Mouse (Mus musculus) macrophage (primary cell): ENCODE results near the gene Rd3l. TPM values are rescaled to one million over a fixed set of nuclear protein-coding genes. Genes with fewer than 3 reads are reported as not detected.

Source experiments
- H3K27ac ChIP-seq: fragments of 350-480 bp; formaldehyde crosslinking; 2 replicates; pipeline ENCODE4 v1.9.0; 2021
- H3K36me3 ChIP-seq: fragments of 350-480 bp; formaldehyde crosslinking; 2 replicates; pipeline ENCODE4 v1.9.0; 2021; ENCODE audit errors: inconsistent target
- H3K4me3 ChIP-seq: fragments of 350-480 bp; formaldehyde crosslinking; 2 replicates; pipeline ENCODE4 v1.9.0; 2021; ENCODE audit errors: inconsistent target
- H3K79me2 ChIP-seq: fragments of 350-480 bp; formaldehyde crosslinking; 2 replicates; pipeline ENCODE4 v1.9.0; 2021; ENCODE audit errors: inconsistent target
- WGBS: methylation state at CpG from one replicate; pipeline ENCODE4 v1.1.7; 2026; ENCODE audit warnings: inconsistent platforms; ENCODE audit not compliant: missing documents; 5-methylcytosine and 5-hydroxymethylcytosine counted together
- polyA plus RNA-seq: library from polyadenylated mRNA; stranded (reverse); fragments of 250-400 nt; gene quantifications from 3 replicates; pipeline ENCODE4 v1.2.4, GENCODE M21; 2018; ENCODE audit warnings: inconsistent platforms

Rd3l gene
- polyA plus RNA-seq, 1 experiment from 2014 or later, result not detected

DNA sequence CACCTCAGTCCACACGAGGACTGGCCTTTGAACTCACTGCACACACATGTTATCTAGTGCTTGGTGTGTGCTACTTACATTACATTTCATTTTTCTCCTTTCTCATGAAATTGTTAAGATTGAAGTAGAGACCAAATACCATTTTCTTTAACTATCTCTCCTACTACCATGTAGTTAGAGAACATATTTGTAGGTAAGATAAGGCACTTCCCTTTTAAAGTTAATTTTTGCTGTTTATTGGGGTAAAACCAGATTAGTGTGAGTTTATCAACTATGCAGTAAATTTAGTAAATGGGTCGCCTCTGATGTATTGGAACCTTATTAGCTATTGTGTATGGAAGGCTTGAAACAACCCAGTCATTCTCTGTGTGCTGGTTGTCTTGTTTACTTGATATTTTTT lies 2.0 kb upstream of the Rd3l start:
- 71% methylated on average over 2 of the region's 2 CpGs for WGBS
- H3K79me2 ChIP-seq, result no peaks in the 10 kb centered on the region
- no peak overlapping the region for H3K27ac ChIP-seq
- no peaks in the 10 kb centered on the region for H3K36me3 ChIP-seq
- H3K4me3 ChIP-seq, result no peak overlapping the region

DNA sequence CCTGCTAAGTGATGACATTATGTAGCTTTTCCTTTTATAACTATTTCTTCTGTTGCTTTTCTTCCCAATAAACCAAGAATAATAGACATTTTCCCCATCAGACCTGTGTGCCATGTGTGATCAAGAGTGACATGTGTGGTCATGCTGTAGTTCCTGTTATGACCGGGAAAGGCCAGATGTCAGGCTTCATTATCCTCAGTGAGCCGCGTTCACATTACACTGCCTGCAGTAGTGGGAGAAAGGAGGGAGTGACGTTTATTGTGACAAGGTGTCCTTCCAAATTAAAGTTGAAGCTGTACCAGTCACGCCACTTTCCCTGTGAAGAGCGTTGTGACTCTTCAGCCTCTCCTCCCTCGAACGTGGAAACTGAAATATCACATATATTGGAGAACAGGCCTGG lies 714 bp upstream of the Rd3l start:
- WGBS, result 56% methylated on average over 7 of the region's 8 CpGs
- Histone ChIP-seq H3K36me3 (no peaks in the 10 kb centered on the region), H3K4me3 (no peak overlapping the region), H3K79me2 (no peaks in the 10 kb centered on the region), H3K27ac (no peak overlapping the region)

GRCm38 (mm10) chr12:111978274-111978673 lies 2.8 kb downstream of the Rd3l start:
- Histone ChIP-seq H3K36me3 (no peaks in the 10 kb centered on the region), H3K4me3 (no peak overlapping the region), H3K79me2 (no peaks in the 10 kb centered on the region), H3K27ac (no peak overlapping the region)
- 42% methylated on average over 6 of the region's 6 CpGs for WGBS

- Histone ChIP-seq H3K79me2 (no peaks in the 10 kb centered on the region), H3K27ac (no peak overlapping the region), H3K4me3 (no peak overlapping the region), H3K36me3 (no peaks in the 10 kb centered on the region)
- 77% methylated on average over 6 of the region's 6 CpGs for WGBS
Measured at GRCm38 (mm10) chr12:111977138-111977537, 4.0 kb downstream of the Rd3l start.

GRCm38 (mm10) chr12:111974578-111974977 lies 6.5 kb downstream of the Rd3l start:
- H3K36me3 ChIP-seq, result no peaks in the 10 kb centered on the region
- no peak overlapping the region for H3K27ac ChIP-seq
- no peak overlapping the region for H3K4me3 ChIP-seq
- no peaks in the 10 kb centered on the region for H3K79me2 ChIP-seq
- 36% methylated on average over 6 of the region's 6 CpGs for WGBS

DNA sequence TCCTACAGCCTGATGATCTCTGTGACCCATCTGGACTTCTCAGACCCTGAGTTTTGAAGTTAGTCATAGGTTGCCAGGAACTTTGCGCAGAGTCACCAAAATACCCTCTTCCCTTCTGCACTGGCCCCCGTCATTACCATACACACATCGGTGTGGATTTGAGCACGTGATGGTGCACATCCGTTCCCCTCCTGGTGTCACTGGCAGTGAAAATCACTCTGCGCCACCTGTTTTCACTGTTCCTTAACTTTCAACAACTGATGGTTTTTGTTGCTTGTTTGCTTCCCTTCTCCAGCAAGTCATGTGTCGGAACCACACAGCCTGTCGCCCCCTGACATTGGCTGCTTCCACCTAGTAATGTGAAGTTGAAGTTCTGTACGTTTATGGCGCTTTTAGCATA lies 8.6 kb downstream of the Rd3l start:
- Histone ChIP-seq H3K4me3 (no peak overlapping the region), H3K27ac (no peak overlapping the region), H3K36me3 (no peaks in the 10 kb centered on the region), H3K79me2 (no peaks in the 10 kb centered on the region)
- 95% methylated on average over 10 of the region's 10 CpGs for WGBS

GRCm38 (mm10) chr12:111971231-111971686 lies 9.9 kb downstream of the Rd3l start, which contains the start of gene Tdrd9:
Gene Tdrd9 (plus strand): TSS chr12:111971559.
- Histone ChIP-seq H3K4me3 (no peak within 1 kb of the TSS), H3K36me3 (no peaks in the 10 kb centered on the region), H3K27ac (no peak within 1 kb of the TSS), H3K79me2 (peaks cover 5% of the 10 kb centered on the region)
- WGBS, result 82% methylated on average over 18 of the region's 18 CpGs

DNA sequence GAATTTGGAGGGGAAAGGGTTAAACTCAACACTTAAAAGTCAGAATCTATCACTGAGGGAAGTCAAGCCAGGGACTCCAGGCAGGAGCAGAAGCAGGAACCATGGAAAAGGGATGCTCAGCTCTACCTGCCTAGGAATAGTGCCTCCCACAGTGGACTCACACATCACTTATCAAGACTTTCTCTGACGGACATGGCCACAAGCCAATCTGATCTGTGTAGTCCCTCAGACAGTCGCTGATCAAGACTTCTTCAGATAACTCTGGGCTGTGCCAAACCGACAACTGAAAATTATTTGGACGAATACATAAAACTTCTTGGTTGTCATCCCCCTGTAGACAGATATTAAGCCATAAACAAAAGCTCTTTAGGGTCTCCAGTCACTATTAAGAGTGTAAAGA lies 11.0 kb downstream of the Rd3l start:
- no peak overlapping the region for H3K4me3 ChIP-seq
- 91% methylated on average over 4 of the region's 4 CpGs for WGBS
- no peaks in the 10 kb centered on the region for H3K36me3 ChIP-seq
- H3K79me2 ChIP-seq, result peaks cover 17% of the 10 kb centered on the region
- H3K27ac ChIP-seq, result no peak overlapping the region

GRCm38 (mm10) chr12:111966683-111967173 lies 14.4 kb downstream of the Rd3l start, which contains the start of gene Atp5mpl:
Gene Atp5mpl (minus strand): TSS chr12:111966977.
- WGBS, result 0% methylated on average over 37 of the region's 37 CpGs
- peak within 1 kb of the TSS; percentile 95 for H3K4me3 ChIP-seq
- peaks cover 10% of the 10 kb centered on the region for H3K36me3 ChIP-seq
- peaks cover 37% of the 10 kb centered on the region for H3K79me2 ChIP-seq
- peak within 1 kb of the TSS; percentile 72 for H3K27ac ChIP-seq

GRCm38 (mm10) chr12:111963339-111963738 lies 17.8 kb downstream of the Rd3l start:
- 100% methylated on average over 5 of the region's 5 CpGs for WGBS
- no peak overlapping the region for H3K4me3 ChIP-seq
- H3K36me3 ChIP-seq, result peaks cover 33% of the 10 kb centered on the region
- no peak overlapping the region for H3K27ac ChIP-seq
- H3K79me2 ChIP-seq, result peaks cover 37% of the 10 kb centered on the region

GRCm38 (mm10) chr12:111958101-111958865 lies 22.8 kb downstream of the Rd3l start:
- 19% methylated on average over 9 of the region's 9 CpGs for WGBS
- Histone ChIP-seq H3K4me3 (no peak overlapping the region), H3K36me3 (peaks cover 33% of the 10 kb centered on the region), H3K27ac (no peak overlapping the region), H3K79me2 (peaks cover 3% of the 10 kb centered on the region; the same call in 1 of the 2 replicates)

DNA sequence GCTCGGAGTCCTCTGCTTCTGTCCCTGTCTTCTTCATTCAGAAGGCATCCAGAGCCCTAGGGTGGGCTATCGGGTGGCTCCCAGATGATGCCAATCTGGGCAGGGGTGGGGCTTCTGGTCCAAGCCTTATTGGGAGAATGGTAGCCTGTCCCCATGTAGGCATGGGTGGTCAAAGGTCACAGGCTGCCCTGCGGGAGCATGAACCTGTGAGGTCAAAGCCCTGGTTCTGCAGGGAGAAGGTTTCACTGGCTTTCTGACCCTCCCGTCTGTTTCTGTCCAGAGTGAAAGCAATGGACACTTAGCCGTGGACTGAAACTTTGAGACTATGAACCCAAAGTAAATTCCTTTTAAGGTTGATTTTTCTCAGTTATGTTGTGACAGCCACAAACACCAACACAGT lies 24.9 kb downstream of the Rd3l start:
- no peak overlapping the region for H3K4me3 ChIP-seq
- WGBS, result 86% methylated on average over 5 of the region's 5 CpGs

DNA sequence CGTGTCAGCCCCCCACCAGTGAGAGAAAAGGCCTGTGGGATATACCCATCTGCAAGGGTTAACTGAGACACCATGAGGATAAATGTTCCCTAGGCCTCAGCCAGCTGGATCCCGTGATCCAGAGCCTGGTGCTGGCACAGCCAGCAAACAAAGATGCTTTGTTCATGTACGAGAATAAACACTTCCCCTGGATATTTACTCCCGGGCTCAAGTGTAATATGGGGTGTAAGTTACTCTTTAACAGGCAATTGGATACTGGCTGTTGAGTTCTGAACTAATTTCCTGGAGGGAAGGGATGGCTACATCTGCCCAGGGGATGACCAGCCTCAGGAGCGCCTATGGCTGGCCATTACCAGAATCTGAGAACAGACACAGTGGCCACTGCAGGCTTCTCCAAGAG lies 29.4 kb downstream of the Rd3l start:
- WGBS, result 87% methylated on average over 5 of the region's 5 CpGs
- no peaks in the 10 kb centered on the region for H3K36me3 ChIP-seq
- no peak overlapping the region for H3K4me3 ChIP-seq
- H3K27ac ChIP-seq, result no peak overlapping the region
- no peaks in the 10 kb centered on the region for H3K79me2 ChIP-seq

More for the DNA sequence above, 24.9 kb downstream of the Rd3l start:
- Histone ChIP-seq H3K27ac (no peak overlapping the region), H3K79me2 (no peaks in the 10 kb centered on the region), H3K36me3 (peaks cover 19% of the 10 kb centered on the region; the same call in 1 of the 2 replicates)

DNA sequence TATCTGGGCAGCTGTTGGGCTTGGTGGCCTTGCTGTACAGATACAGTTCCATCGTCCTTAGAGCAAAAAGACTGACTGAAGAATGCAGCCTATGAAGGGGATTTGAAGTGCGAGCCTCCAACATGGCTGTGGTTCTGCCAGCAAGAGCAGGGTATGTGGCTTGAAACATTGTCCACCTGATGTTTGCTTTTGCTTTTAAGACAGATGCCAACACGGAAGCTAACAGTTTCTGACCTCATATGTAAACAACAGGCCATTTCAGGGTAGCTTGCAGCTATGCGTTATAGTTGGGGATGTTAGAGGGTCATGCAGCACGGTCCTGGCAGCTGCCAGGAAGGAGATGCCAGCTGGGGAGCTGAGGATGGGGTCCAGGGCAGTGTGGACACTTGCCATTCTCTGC lies 30.6 kb downstream of the Rd3l start:
- Histone ChIP-seq H3K4me3 (no peak overlapping the region), H3K79me2 (no peaks in the 10 kb centered on the region), H3K27ac (no peak overlapping the region), H3K36me3 (no peaks in the 10 kb centered on the region)
- 100% methylated on average over 5 of the region's 5 CpGs for WGBS

DNA sequence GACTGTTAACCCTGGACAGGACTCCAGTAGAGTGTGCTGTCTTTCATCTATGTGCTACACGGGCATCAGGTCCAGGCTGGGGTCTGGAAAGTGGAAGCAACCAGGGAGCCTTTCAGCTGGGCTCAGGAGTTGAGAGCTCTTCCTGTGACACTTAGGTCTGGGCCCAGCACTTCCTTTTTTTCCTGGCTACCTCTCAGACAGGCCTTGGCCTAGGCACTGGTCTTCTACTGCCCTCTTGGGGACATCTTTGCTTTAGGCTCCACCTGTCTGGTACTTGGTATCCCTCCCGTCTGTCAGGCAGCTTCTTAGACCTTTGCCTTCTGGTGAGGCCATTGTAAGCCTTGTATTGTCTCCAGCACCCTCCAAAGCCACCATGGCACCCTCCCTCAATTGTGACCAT lies 34.4 kb downstream of the Rd3l start:
- H3K36me3 ChIP-seq, result no peaks in the 10 kb centered on the region
- 6% methylated on average over 2 of the region's 2 CpGs for WGBS
- H3K4me3 ChIP-seq, result no peak overlapping the region
- no peaks in the 10 kb centered on the region for H3K79me2 ChIP-seq
- H3K27ac ChIP-seq, result peak overlapping the region; percentile 76
